Mouse (Mus musculus) lung, postnatal 4 days (tissue): ENCODE data around the gene Gm27021.
A peak's percentile ranks its signal among the peaks of the same experiment; 100 is the strongest.

Source experiments
- DNase-seq, 2 experiments: peaks; one replicate each; pipeline ENCODE4 v3.0.0; 2021

Gene Gm27021

DNA sequence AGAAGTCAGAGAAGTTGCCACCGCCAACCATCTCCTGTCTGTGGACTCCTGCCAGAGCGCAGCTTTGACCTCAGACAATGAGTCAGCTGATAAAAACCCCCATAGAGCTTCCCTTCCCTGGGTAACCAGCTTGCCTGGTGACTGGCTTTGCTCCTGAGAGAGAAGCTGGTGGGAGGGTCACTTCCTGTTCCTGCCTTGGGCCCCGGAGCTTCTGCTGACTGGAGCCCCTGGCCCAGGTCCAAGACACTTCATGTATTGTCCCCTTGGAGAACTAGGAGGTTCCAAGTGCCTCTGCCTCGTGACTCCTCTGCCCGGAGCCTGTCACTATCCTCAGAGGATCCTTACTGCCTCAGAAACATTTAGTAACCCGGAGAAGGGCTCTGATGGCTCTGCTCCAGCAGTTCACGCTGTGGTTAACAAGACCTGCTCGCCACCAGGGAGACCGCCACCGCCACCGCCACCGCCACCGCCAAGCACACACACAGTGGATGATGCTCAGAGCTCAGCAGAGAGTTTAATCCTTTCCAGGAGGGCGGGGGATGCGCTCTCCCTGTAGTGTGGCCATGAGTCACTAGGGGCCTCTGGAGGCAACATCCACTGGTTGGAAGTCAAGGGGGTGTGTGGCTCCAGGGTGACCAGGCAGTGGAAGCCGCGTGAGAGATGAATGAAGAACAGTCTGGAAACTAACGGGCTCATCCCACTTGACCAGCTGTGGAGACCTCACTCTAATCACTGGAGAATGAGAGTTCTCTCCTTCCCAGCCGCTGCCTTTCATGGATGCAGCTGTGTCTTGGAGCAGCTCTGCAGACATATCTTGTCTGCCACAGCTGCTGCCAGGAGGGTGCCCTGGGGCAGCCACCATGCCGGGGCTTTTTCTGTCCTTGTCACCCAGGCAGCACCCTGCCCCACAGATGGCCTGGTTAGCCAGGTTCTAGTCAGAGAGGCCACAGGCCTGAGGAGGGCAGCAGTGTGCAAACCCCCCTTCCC is 103.7 kb downstream of the Gm27021 start:
- DNase-seq: peak; percentile 92 to 95

DNA sequence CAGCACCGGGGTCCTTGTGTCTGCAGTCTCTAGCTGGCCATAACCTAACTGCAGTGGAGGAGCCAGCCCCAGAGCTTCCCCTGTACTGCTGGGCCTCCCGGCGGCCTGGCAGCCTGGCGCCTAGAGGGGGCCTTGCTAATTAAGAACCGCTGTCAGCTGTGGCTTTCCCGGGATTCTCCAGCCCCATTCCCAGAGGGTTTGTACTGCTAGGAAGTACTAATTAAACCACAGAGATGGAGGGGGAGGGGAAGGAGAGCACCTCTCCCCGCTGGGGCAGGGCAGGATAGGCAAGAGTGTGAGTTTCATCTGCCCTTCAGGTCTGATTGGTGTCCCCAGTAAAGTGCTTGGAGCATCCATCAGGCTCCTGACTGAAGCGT is 104.5 kb downstream of the Gm27021 start:
- no peak for DNase-seq

DNA sequence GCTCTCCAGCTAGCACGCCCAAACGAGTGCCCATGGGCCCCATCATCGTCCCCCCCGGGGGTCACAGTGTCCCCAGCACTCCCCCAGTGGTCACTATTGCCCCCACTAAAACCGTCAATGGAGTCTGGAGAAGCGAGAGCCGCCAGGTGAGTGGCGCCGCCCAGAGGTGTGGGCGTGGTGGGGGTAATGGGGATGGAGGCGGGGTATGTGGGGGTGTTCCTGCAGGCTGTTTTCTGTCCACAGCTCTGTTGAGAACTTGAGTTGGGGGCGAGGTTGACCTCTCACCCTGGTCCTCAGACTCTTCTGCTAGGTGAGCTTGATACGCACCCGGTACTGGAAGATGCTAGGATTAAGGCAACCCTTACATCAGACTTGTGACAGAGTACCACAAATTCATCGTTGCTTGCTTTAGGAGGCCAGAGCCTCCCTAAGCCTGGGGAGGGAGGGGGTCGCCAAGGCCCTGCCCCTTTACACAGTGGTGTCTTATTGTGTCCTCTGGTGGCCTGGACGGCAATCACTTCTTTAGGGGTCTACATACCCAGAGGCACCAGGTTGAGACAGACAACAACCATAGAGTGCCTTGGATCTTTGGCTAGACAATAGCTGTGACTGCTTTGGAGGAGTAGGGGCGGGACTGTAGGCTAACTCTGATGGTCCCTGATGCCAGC is 105.1 kb downstream of the Gm27021 start:
- no peak for DNase-seq

DNA sequence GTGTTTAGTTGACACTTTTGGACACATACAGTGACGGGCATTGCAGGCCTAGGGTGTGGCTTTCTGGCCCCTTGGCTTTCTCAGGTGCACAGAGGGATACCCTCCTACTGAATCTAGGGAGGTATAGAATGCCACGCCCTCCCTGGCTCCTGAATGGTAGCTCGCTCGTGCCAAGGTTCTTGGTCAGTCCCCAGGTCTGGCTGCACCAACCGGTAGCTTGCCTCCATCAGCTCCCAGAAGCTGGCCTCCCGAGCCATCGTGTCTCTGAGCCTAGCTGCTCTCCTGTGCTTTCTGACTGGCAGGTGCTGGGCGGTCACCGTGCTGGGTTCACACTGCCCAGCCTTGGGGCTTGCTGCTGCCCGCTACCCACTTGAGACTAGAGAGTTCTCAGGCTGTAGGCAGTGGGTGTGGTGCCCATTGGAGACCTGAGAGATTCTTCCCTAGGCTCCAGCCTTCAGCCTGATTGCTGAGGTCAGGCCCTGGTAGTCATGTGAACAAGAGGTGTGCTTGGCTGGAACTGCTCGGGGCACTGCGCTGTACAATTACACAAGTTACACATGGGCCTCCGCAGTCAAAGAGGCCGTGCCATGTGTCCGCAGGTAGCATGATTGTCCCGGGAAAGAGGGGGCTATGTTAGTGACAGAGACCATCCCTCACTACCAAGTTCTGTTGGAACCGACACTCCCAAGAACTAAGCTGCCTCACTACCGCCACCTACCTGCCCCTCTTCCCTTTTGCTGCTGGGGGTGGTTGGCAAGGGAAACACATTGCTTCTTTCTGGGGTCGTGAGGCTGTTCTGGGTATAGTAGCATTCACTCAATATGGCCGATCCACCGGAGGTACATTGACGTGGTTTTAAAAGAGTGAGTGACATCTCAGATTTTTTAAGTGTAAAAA is 106.1 kb downstream of the Gm27021 start:
- peak; percentile 62 to 65 for DNase-seq

DNA sequence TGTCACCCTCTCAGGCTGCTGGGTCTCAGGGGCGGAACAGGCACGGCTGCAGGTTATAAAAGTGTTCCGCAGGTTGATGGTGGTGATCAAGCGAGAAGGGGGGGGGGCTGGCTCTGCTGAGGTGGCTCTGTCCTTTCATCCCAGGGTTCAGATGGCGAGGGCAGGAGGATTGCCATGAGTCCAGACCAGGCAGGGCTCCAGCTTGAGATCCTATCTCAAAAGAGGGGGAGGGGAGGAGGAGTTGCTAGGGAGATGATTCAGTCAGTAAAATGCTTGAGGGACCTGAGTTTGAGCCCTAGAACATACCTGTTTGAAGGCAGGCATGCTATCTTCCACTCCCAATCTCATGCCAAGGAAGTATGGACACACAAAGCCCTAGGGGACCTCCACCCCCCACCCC is 107.3 kb downstream of the Gm27021 start:
- DNase-seq: no peak

DNA sequence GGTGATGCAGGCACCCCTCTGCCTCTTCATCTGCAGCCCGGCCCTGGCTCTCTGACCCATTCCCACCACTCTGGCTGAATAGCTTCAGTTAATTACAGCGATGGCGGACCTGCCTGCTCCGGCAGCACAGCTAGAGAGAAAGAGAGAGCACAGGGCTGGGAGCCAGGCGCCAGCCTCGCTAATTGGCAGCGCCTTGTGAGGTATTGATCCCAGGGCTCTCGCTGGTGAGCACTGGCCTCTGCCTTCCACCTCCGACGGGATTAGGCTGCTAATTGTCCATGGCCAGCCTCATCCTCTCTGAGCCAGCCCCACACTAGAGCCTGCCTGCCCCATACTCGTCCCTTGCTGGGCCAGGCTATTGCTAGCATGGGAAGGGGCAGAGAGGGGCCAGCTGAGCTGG is 108.2 kb downstream of the Gm27021 start:
- no peak for DNase-seq
